Mouse (Mus musculus): ENCODE results near the gene Gm20683. TPM values are rescaled to one million over a fixed set of nuclear protein-coding genes. Genes with fewer than 3 reads are reported as not detected.
"Not testable (repeated sequence)": the region's sequence is repeated elsewhere in the genome, so short reads cannot be mapped to it uniquely, and the experiment has no call there.

Gene Gm20683
- polyA plus RNA-seq, 1 experiment from 2014 or later: 0.95 TPM

DNA sequence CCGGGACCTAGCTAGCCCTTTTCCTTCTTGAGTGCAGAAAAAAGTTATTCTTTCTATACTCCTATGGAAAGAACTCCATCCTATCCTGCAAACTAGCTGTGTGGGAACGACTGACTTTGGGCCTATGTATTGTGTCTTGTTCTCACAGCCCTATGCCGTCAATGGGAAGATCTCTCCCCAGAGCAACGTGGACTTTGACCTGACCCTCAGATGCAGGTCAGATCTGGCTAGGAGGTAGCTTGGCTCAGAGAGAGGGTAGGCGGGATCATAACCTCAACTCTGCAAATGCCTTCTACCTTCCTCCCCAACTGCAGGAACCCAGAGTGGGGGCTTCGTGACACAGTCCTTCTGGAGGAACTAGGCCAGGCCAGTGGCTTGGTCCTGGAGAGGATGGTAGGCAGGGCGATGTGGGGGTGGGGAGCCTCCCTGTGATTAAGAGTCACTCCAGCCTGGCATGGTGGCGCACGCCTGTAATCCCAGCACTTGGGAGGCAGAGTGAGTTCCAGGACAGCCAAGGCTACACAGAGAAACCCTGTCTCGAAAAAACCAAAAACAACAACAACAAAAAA is 34.9 kb upstream of the Gm20683 start:
- 0 out of 2 replicates have a peak, but pooled peaks cover 4% of the 10 kb centered on the region for H3K36me3 ChIP-seq (ENCODE audit: control insufficient read depth, insufficient read depth, low read length)
- no peak for ATAC-seq (ENCODE audit: insufficient number of reproducible peaks, low FRiP score, low TSS enrichment, low read depth)
- peaks cover 26% of the 10 kb centered on the region for H3K4me1 ChIP-seq (ENCODE audit: control insufficient read depth, insufficient read depth, low read length)
- H3K4me2 ChIP-seq (ENCODE audit: low read depth, severe bottlenecking): peak overlapping the region; percentile 88
- no peaks in the 10 kb centered on the region for H3K9me3 ChIP-seq (ENCODE audit: control insufficient read depth, low read length)
- no peak for DNase-seq (ENCODE audit: low spot score)
- no peaks in the 10 kb centered on the region for H3K27me3 ChIP-seq (ENCODE audit: control insufficient read depth, insufficient read depth, low read length)
- WGBS: 70% methylated on average over 10 of the region's 10 CpGs
- no peak overlapping the region for H3K9ac ChIP-seq (ENCODE audit: low read length)
- H3K4me3 ChIP-seq (ENCODE audit: low read depth, low read length): peak overlapping the region; percentile 76
- no peak overlapping the region for H3K27ac ChIP-seq (replicated peaks; ENCODE audit: low read depth, low read length)

- peak overlapping the region; percentile 53 for H3K27ac ChIP-seq (replicated peaks; ENCODE audit: low read depth, low read length)
Measured at GRCm38 (mm10) chr17:25875171-25876136, 33.9 kb upstream of the Gm20683 start.

GRCm38 (mm10) chr17:25874721-25875170 is 33.2 kb upstream of the Gm20683 start, which contains the start of gene Mettl26:
TSS of gene Mettl26 (plus strand) at chr17:25875074.
- ATAC-seq (ENCODE audit: insufficient number of reproducible peaks, low FRiP score, low TSS enrichment, low read depth): peak; percentile 55; the same call in 1 of the 2 replicates
- WGBS: under 1% methylated on average over 25 of the region's 25 CpGs
- peaks cover 11% of the 10 kb centered on the region for H3K4me1 ChIP-seq (ENCODE audit: control insufficient read depth, insufficient read depth, low read length)

More at GRCm38 (mm10) chr17:25875171-25876136, 33.9 kb upstream of the Gm20683 start:
- H3K27me3 ChIP-seq (ENCODE audit: control insufficient read depth, insufficient read depth, low read length): no peaks in the 10 kb centered on the region
- no peaks in the 10 kb centered on the region for H3K9me3 ChIP-seq (ENCODE audit: control insufficient read depth, low read length)
- 0 out of 2 replicates have a peak, but pooled peaks cover 4% of the 10 kb centered on the region for H3K36me3 ChIP-seq (ENCODE audit: control insufficient read depth, insufficient read depth, low read length)
- peaks cover 17% of the 10 kb centered on the region for H3K4me1 ChIP-seq (ENCODE audit: control insufficient read depth, insufficient read depth, low read length)
- H3K9ac ChIP-seq (ENCODE audit: low read length): peak overlapping the region; percentile 72
- peak; percentile 86 for ATAC-seq (ENCODE audit: insufficient number of reproducible peaks, low FRiP score, low TSS enrichment, low read depth)
- peak; percentile 91 for DNase-seq (ENCODE audit: low spot score)
- WGBS: 1% methylated on average over 59 of the region's 59 CpGs
- peak overlapping the region; percentile 88 for H3K4me2 ChIP-seq (ENCODE audit: low read depth, severe bottlenecking)
- peak overlapping the region; percentile 76 for H3K4me3 ChIP-seq (ENCODE audit: low read depth, low read length)

DNA sequence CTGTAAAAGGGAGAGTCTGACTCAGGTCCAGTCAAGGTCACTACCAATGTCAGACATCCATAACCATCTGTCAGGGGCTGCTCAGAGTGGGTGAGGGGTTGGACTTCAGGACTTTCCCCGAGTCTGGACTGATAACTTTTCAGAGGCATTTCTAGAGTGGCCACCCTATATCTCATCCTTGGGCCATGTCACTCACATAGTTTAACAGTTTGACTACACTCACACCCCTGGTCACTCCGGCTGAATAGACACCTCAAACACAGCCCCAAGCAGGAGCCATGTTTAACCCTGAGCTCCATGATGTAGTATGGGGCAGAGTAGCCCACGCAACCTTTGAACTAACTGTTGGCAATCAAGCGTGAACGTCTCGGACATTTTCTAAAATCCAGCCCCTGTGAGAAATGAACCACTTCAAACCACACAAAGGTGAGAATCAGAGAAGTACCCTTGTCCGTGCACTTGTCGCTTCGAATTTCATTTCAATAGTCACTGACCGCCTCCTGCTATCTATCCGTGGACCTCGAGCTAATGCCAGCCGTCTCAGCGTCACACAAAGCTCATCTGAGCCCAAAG is 32.7 kb upstream of the Gm20683 start:
- H3K9ac ChIP-seq (ENCODE audit: low read length): peak overlapping the region; percentile 41
- H3K27ac ChIP-seq (replicated peaks; ENCODE audit: low read depth, low read length): 0 out of 2 replicates have a peak overlapping the region, but pooled peaks have one; percentile 15
- no peaks in the 10 kb centered on the region for H3K27me3 ChIP-seq (ENCODE audit: control insufficient read depth, insufficient read depth, low read length)
- 0 out of 2 replicates have a peak, but pooled peaks cover 4% of the 10 kb centered on the region for H3K36me3 ChIP-seq (ENCODE audit: control insufficient read depth, insufficient read depth, low read length)
- ATAC-seq (ENCODE audit: insufficient number of reproducible peaks, low FRiP score, low TSS enrichment, low read depth) (no peak), DNase-seq (ENCODE audit: low spot score) (no peak)
- H3K4me2 ChIP-seq (ENCODE audit: low read depth, severe bottlenecking): peak overlapping the region; percentile 43; the same call in 1 of the 2 replicates
- peaks cover 11% of the 10 kb centered on the region for H3K4me1 ChIP-seq (ENCODE audit: control insufficient read depth, insufficient read depth, low read length)
- peak overlapping the region; percentile 76 for H3K4me3 ChIP-seq (ENCODE audit: low read depth, low read length)
- no peaks in the 10 kb centered on the region for H3K9me3 ChIP-seq (ENCODE audit: control insufficient read depth, low read length)
- 9% methylated on average over 14 of the region's 14 CpGs for WGBS

More at GRCm38 (mm10) chr17:25874721-25875170, 33.2 kb upstream of the Gm20683 start, which contains the start of gene Mettl26:
- Histone ChIP-seq H3K4me2 (ENCODE audit: low read depth, severe bottlenecking) (peak within 1 kb of the TSS; percentile 88), H3K9me3 (ENCODE audit: control insufficient read depth, low read length) (no peaks in the 10 kb centered on the region), H3K36me3 (ENCODE audit: control insufficient read depth, insufficient read depth, low read length) (0 out of 2 replicates have a peak, but pooled peaks cover 4% of the 10 kb centered on the region), H3K27me3 (ENCODE audit: control insufficient read depth, insufficient read depth, low read length) (no peaks in the 10 kb centered on the region), H3K9ac (ENCODE audit: low read length) (peak within 1 kb of the TSS; percentile 72), H3K27ac (replicated peaks; ENCODE audit: low read depth, low read length) (peak within 1 kb of the TSS; percentile 53), H3K4me3 (ENCODE audit: low read depth, low read length) (peak within 1 kb of the TSS; percentile 76)
- DNase-seq (ENCODE audit: low spot score): peak; percentile 100

DNA sequence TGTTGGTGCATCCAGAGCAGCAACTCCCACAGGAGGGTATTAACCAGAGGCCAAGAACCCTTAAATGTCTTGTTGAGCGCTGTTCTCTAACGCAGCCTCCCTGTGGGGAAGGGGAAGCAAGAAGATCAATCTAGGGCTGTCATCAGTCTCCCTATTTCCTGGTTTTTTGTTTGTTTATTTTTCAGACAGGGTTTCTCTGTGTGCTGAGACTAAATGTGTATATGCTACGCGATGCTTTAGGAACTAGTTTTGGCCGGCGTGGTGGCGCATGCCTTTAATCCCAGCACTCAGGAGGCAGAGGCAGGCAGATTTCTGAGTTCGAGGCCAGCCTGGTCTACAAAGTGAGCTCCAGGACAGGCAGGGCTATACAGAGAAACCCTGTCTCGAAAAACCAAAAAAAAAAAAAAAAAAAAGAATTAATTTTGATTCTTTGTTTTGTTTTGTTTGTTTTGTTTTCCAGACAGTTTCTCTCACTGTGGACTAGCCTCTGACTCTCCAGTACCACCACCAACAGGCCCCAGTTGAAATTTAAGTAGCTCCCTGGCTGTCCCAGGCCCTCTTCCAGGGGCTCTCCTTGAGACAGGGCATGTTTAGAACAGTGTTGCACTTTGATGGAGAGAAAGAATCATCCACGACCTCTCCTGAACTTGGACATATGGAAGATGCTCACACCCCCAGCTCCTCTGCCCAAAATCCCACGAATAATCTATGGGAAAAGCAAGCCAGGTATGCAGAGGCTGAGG is 32.0 kb upstream of the Gm20683 start:
- Histone ChIP-seq H3K36me3 (ENCODE audit: control insufficient read depth, insufficient read depth, low read length) (0 out of 2 replicates have a peak, but pooled peaks cover 4% of the 10 kb centered on the region), H3K9ac (ENCODE audit: low read length) (no peak overlapping the region), H3K4me2 (ENCODE audit: low read depth, severe bottlenecking) (peak overlapping the region; percentile 43; the same call in 1 of the 2 replicates), H3K9me3 (ENCODE audit: control insufficient read depth, low read length) (no peaks in the 10 kb centered on the region), H3K27ac (replicated peaks; ENCODE audit: low read depth, low read length) (no peak overlapping the region), H3K27me3 (ENCODE audit: control insufficient read depth, insufficient read depth, low read length) (no peaks in the 10 kb centered on the region), H3K4me1 (ENCODE audit: control insufficient read depth, insufficient read depth, low read length) (peaks cover 11% of the 10 kb centered on the region), H3K4me3 (ENCODE audit: low read depth, low read length) (peak overlapping the region; percentile 76; the same call in 1 of the 2 replicates)
- ATAC-seq (ENCODE audit: insufficient number of reproducible peaks, low FRiP score, low TSS enrichment, low read depth): no peak
- DNase-seq (ENCODE audit: low spot score): no peak
- WGBS: 80% methylated on average over 11 of the region's 11 CpGs

GRCm38 (mm10) chr17:25872676-25873075 is 31.1 kb upstream of the Gm20683 start:
- ATAC-seq (ENCODE audit: insufficient number of reproducible peaks, low FRiP score, low TSS enrichment, low read depth): no peak
- peaks cover 14% of the 10 kb centered on the region for H3K4me1 ChIP-seq (ENCODE audit: control insufficient read depth, insufficient read depth, low read length)

GRCm38 (mm10) chr17:25871566-25871965 is 30.0 kb upstream of the Gm20683 start:
- H3K36me3 ChIP-seq (ENCODE audit: control insufficient read depth, insufficient read depth, low read length); H3K27me3 ChIP-seq (ENCODE audit: control insufficient read depth, insufficient read depth, low read length); H3K9ac ChIP-seq (ENCODE audit: low read length); DNase-seq (ENCODE audit: low spot score); H3K9me3 ChIP-seq (ENCODE audit: control insufficient read depth, low read length); H3K27ac ChIP-seq (replicated peaks; ENCODE audit: low read depth, low read length); H3K4me2 ChIP-seq (ENCODE audit: low read depth, severe bottlenecking); H3K4me3 ChIP-seq (ENCODE audit: low read depth, low read length); ATAC-seq (ENCODE audit: insufficient number of reproducible peaks, low FRiP score, low TSS enrichment, low read depth): not testable (repeated sequence)
- H3K4me1 ChIP-seq (ENCODE audit: control insufficient read depth, insufficient read depth, low read length): peaks cover 14% of the 10 kb centered on the region

More at GRCm38 (mm10) chr17:25872676-25873075, 31.1 kb upstream of the Gm20683 start:
- no peak overlapping the region for H3K4me3 ChIP-seq (ENCODE audit: low read depth, low read length)
- H3K27me3 ChIP-seq (ENCODE audit: control insufficient read depth, insufficient read depth, low read length): no peaks in the 10 kb centered on the region
- H3K9ac ChIP-seq (ENCODE audit: low read length): no peak overlapping the region
- H3K9me3 ChIP-seq (ENCODE audit: control insufficient read depth, low read length): no peaks in the 10 kb centered on the region
- DNase-seq (ENCODE audit: low spot score): no peak
- H3K27ac ChIP-seq (replicated peaks; ENCODE audit: low read depth, low read length): no peak overlapping the region
- WGBS: 84% methylated on average over 3 of the region's 3 CpGs
- no peak overlapping the region for H3K4me2 ChIP-seq (ENCODE audit: low read depth, severe bottlenecking)
- H3K36me3 ChIP-seq (ENCODE audit: control insufficient read depth, insufficient read depth, low read length): 0 out of 2 replicates have a peak, but pooled peaks cover under 1% of the 10 kb centered on the region
